Mouse (Mus musculus) heart, adult 8-10 months (tissue): ENCODE measurements around the gene Gm5767. TPM values are rescaled to one million over a fixed set of nuclear protein-coding genes. Genes with fewer than 3 reads are reported as not detected.

Experiments used
- DNase-seq: peaks from one replicate; pipeline ENCODE4 v3.0.0; 2022; ENCODE audit warnings: low spot score
- total RNA-seq, 4 experiments: library from RNA; stranded (reverse); gene quantifications; 2 replicates each; pipeline ENCODE4 v1.2.4; 2022

The Gm5767 gene
- not detected for total RNA-seq

DNA sequence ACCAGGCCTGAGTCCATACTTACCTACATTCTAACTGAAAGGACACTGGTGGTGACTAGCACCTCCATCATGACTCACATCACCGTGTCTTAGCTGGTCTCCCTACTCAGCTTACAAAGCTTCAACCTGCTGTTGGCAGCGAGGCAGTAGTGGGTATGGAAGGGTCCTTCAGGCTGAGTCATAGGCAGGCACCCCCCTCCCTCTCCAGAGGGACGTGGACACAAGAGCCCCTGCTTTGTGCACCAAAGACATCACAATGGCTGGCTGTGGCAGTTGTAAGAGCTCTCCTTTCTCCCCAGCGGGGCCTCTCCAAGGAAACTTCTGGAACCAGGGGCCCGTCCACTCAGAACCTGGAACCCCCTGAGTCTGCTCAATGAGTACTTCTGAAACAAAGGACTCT is at the start of gene Gm5767:
Gm5767 (plus strand) TSS at position 301 of the 400 bp plus-strand sequence.
- DNase-seq: no peak

DNA sequence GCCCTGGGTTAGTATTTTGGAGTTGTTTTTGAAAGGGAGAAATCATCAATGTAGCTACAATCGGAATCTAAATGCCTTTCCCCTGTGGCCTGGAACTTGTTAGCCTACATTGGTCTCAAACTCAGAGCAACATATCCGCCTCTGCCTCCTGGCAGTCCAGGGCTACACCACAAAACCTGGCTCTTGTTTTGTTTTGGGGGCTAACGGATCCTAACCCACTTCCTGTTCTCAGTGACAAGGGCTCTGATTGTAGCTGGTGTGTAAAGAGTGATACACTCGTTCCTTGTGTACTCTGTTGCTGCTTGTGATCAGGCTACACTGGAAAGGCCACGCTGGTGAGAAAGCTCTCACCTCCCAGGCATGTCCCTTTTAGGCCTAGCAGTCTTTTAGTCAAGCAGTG is 49.1 kb upstream of the Gm5767 start:
- DNase-seq: no peak

DNA sequence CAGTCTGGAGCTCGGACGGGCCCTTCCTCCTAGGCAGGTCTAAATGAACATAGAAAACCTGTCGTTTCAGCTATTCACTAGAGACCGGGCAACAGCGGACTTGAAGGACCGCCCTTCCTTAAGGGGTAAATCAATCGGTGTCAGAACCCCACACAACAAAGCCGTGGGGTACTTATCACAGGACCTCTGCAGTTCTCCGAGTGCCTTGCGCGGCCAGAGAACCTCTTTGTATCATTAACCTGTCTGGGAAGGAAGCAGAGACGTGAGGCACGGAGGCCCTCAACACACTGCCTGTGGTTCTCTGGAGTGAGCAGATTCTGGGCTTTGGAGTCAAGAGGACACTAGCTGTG is 43.7 kb upstream of the Gm5767 start:
- no peak for DNase-seq

DNA sequence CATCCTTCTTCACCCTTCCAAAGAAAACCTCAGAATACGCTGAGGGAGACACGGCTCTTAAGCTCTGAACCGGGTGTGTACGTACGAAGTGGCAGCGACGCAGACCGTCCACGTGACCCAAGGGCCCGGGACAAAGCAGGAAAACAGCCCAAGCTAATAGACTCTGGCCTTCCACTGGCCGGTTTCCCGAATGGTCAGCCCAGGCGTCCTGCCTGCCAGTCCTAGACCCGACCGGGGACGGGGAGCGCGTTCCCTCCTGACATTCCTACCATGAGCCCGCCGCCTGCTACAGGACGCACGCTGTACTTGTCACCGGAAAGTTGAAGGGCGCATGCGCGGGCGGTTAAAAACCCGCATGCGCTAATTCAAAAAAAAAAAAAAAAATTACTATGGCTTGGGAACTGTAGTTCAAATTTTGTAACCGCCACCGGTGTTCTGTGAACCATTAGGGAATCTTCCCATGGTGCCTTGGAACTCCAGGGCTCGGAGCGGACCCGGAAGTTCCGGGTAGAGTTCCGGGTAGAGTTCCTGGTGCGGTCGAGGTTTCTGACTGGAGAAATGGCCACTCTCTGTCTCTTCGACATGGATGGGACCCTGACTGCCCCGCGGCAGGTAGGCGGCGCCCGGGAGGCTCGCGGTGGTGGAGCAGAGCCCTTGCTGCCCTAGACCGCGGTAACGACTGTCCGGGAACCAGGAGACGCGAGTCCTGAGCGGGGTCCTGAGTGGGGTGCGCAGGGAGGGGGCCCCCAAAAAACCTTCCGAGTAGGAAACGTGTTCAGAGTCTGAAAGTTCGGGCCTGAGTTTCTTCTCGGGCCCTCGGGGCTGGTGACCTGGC is 43.1 kb upstream of the Gm5767 start, which contains the start of the genes Pmm2 and Tmem186:
Pmm2 (plus strand) TSS at position 458 of the 835 bp plus-strand sequence.
Tmem186 (minus strand) TSS at position 496 of the 835 bp plus-strand sequence.
- peak; percentile 91 for DNase-seq

DNA sequence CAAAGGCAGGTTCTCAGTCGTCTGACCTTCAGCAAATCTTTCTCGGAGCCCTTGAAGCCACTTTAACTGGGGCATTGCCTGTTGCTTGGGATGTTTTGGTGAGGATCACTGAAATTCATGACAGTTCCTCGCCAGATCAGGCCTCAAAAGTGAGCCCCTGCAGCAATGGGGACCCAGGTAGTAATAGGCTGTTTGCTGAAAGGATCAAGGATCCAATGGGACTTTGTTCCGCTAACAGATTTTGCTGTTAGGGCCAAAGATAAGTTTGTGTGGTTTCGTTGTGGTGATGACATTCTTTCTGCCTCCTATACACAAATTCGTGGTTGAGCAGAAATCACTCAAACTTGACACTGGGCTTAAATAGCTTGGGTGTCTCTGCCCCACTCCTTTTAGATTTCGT is 42.4 kb upstream of the Gm5767 start:
- no peak for DNase-seq

DNA sequence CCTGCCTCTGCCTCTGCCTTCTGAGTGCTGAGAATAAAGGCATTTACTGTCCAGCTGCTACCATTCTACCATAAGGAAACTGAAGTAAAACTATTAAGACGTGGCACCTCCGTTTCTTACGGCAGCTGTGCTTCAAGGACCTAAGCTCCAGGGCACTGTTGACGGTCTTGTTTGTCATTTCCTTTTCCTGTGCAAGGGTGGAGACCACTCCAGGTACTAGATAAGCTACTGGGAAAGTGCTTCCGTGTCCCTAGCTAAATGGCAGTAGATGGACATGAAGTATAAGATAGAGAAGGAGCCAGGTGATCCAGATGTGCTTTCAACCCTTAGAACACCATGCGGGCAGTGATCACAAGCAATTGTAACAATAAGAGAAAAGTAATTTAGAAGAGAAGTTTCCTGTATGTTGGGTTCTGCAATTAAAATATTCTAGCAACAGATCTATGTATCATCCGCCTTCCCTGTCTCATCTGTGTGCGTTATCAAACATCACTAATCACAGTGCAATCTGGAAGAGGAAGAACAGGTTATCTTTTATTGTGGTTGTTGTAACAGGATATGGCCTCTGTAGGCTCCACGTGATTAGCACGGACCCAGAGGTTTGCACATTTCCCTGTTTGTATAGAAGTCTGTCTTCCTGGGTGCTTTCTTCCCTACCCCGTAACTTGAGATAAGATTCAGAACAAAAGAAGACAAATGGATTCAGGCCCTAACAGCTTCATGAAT is 40.9 kb upstream of the Gm5767 start:
- DNase-seq: no peak

DNA sequence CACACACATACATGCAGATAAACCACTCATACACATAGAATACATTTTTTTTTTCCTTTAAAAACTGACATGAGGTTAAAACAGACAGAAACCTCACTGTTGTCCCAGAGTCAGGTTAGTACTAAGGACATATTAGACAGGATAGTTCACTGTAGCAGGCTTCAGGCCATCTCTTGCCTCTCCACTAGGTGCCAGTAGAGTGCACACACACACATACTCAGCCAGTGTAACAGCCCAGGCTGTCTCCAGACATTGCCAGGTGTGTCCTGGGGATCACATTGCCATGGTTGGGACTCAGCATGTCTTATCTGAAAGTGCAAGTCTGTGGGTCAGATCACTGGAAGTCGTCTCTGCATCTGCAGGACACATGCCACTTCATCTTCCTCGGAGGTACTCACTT is 36.7 kb upstream of the Gm5767 start:
- no peak for DNase-seq

DNA sequence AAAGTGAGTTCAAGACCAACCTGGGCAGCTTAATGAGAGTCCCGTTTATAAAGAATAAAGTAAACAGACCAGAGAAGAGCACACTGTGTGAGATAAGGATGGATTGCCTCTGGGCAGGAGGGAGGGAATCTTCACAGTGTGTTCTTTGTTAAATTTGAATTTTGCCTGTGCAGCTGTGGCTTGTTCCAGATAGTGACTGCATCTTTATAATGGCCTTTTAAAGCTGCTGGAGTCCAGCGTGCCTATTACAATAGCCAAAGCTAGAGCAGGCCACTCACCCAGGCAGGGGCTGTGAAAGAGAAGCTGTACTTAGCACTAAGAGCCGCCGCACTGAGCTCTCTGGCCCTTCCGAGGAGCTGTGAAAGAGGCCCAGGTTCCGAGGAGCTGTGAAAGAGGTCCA is 35.0 kb upstream of the Gm5767 start:
- no peak for DNase-seq

DNA sequence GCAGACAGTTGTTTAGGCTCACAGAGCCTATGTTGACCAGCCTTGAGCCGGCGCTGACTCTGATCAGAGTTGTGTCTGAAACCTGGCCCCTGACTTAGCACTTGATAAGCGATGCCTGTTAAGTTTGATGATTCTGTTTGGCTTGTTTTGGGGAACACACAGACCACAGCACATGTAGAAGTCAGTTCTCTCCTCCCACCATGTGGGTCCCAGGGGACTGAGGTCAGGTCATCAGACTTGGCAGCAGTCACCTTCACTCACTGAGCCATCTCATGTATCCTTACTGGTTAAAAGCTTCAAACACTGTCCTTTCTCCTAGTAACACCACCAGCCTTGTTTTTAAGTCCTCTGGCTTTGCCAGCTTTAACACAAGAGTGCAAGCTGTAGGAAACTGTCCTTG is 30.6 kb upstream of the Gm5767 start:
- DNase-seq: no peak

DNA sequence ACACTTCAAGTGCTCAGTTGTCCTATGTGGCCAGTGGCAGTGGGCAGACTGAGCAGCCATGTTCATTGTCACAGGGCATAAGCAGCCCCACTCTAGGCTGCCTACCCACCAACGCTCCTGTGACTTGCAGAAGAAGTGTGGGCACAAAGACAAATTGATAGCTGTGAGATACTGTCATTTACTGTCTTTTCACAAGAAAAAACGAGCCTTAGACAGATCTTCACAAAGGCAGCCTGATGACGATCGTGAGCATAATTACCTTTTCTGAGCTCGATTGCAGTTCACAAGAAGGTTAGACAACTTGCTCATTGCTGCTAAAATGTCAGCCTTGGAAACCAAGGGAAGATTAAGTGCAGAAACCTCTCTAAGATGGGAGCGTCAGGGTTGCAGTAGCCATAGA is 25.5 kb upstream of the Gm5767 start:
- no peak for DNase-seq

DNA sequence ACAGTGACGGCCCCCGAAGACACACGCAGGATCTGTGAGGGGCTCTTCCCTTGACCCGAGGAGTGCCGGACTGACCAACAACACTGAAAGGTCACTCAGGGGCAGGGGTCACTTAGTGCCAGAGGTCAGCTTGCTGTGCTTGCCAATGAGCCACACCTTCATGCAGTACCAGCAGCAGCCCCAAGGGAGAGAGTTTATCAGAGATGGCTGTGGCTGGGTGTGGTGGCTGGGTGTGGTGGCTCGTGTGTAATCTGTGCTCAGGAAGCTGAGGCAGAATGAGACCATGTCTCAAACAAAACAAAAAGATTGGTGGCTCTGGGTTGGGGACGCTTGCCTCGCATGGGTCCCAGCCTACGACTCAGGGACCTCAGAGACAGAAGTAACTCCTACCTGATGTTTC is 25.0 kb upstream of the Gm5767 start:
- no peak for DNase-seq

DNA sequence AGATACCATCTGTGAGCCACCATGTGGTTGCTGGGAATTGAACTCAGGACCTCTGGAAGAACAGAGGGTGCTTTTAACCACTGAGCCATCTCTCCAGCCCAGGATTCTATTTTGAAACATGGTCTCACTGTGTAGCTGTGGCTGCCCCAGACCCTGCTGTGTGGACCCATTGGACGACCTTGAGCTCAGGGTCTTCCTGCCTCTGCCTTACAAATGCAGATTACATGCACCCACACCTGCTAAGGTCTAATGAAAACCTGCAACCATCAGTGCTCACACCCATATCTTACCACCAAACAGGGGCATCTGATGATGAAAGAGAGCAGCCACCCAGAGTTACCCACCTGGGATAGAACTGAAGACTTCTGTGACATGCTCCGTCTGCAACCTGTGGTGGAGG is 24.3 kb upstream of the Gm5767 start:
- DNase-seq: no peak

DNA sequence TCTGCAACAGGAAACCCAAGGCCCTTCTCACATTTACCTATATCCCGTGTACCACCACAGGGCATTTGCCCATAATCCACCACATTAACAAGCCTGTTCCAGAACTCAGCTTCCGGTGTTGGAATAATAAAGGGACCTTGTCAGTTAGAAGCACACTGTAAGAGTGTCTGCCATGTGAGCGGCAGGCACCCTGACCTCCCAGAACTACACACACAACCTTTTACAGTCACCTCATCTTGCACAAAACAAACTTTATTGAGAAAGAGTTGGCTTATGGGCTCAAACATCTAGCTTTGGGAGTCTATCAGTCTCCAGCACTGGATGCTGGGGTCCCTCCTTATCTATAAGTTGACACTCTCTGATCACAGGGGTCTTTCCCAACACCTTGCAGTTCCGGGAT is 22.2 kb upstream of the Gm5767 start:
- no peak for DNase-seq

DNA sequence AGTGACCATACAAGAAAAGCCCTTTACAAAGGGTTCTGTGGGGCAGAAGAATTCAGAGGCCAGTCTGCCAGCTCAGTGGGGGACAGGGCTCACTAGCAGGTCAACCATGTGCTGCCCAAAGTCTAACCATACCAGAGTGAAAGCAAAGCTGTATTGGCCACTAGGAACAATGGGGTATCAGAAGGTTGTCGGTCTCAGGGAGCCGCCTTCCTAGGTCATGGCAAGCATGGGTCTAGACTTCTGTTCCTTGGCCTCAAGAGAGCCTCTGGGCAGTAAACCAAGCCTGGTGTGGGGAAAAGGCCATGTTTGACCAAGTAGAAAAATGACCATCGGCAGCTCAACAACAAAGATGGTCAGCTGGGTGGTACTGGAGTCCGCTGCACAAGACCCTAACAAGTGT is 21.8 kb upstream of the Gm5767 start:
- no peak for DNase-seq

DNA sequence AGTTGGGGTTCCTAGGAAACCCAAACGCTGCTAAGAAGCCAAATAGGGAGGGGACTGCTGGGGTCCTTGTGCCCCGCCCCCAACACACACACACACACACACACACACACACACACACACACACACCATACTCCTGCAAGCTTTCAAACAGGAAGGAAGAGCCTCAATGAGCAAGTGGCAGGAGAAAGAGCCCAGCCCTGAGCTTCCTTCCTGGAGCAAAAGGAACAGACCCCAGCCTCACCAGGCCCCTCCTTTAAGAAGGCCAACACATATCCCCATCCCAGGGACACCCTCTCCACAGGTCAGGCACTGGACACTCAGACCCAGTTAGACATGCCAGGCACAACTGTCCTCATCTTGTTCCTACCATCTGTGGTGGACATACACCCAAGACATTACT is 17.5 kb upstream of the Gm5767 start:
- no peak for DNase-seq

DNA sequence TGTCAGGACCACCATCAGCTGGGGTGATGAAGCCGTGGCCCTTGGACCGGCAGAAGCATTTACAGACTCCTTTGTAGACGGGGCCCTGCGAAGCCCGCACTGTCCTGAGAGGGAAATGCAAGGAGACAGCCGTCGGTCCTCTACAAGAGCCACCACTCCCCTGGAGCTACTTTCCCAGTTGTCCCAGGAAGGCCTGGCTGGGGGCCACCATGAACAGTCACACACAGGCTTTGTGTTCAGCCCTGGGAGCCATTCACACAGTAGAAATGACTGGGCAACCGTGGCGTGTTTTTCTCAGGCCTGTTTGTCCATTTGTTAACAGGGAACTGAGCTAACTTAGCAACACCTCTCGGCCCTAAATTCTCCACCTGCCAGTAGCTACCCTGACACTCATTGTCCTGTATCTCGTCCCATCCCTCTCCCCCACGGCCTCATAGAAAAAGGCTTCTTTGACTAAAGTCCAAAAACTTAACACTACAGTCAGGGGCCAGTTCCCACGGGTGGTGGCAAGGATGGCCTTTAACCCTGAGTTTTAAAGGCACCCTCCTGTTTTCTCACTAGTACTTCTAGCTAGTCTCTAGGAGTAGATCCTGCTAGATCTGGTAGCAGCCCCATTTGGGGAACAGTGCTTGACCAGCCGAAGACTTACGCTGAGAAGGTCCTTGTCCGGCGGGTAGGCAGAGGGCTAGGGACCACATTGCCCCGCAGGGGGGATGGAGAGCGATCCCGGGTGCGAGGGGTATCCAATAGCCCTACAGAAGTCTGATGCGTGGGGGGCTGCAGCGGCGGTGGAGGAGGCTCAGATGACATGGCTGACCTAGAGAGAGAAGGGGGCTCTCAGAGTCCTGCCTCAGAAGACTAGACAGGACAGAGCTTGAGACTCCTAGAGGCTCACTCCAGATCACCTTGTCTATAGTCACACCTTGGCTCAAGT is 16.7 kb upstream of the Gm5767 start:
- no peak for DNase-seq

DNA sequence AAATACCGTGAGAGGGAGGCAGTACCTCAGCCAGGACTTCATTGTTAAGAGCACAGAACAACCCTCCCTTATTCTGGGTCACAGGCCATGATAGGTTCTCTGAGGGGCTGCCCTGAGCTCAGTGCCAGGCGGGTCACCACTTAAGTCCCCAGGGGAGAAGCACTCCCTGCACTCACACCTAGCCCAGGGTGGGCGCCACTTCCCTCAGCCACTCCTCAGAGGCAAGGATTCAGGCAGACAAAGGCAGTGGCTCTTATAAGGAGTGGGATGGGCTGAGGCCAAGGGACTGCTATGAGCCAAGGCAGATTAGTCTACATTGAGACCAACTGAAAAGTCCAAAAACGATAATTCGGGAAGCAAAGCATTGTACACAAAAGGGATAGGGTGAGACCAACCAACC is 15.2 kb upstream of the Gm5767 start:
- no peak for DNase-seq

DNA sequence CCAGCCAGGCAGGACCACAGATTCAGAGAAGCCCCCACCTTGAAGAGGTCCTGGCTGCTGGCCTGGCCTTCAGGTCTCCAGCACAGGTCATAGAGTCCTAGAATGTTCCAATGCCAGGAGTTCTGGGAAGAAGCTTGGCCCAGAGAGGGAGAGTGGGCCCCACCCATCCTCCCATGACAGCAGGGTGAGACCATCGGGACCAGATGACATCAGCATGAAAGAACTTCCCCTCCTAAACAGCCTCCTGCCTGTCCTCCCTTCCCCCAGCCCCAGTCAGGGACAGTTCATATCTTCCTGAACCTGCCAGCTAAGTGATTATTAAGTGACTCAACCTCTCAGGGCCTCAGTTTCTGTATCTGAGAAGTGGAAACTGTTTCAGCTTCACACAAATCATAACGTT is 14.1 kb upstream of the Gm5767 start:
- DNase-seq: peak; percentile 80

DNA sequence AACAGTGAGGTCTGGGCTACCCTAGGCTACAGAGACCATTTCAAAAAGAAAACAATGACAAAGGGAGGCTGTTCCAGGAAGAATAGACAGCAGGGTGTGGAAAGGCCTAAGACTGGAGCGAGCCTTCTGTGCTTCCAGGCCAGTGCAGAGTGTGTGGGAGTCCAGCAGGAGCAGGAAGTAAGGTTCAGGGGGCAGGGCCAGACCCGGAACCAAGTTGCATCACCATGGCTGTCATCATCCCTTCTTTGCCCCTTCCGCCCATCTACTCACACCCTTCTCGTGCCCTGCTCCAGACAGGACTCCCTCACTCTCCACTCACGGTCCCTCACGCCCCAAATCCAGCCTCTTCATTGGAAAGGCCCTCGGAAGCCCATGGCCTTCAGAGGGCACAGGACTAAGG is 13.3 kb upstream of the Gm5767 start:
- DNase-seq: no peak

DNA sequence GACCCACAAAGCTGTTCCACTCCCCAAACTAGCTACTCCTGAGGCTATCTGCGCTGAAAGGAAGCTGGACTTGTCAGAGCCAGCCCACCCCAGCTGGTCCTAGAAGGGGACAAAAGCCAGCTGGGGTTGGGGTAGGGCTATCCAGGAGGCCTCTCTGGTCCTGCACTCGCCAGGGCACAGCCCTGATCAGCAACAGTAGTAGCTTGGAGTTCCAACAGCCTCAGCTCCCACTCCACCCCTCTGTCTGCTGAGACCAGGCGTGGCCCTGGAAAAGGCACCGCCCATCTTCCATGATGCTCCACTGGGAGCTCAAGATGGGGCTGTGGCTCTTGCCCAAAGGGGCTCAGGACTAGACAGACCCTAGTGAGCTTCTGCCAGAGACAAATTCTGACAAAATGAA is 12.8 kb upstream of the Gm5767 start:
- no peak for DNase-seq

DNA sequence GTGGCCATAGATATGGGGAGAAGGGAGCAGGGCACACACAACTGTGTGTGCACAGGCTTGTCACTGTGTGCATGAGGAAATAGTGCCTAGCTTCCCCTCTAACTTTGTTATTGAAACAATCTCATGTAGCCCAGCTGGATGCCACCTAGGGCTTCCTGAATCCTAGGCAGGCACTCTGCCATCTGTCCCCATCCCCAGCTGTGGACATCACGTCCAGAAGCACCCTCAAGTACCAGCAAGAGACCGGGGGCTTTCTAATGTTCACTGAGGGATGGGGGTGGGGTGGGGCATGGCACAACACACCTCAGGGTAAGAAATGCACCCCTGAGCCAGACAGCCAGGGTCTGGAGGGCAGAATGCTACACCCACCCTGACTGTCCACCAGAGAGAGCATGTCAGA is 12.2 kb upstream of the Gm5767 start:
- no peak for DNase-seq

DNA sequence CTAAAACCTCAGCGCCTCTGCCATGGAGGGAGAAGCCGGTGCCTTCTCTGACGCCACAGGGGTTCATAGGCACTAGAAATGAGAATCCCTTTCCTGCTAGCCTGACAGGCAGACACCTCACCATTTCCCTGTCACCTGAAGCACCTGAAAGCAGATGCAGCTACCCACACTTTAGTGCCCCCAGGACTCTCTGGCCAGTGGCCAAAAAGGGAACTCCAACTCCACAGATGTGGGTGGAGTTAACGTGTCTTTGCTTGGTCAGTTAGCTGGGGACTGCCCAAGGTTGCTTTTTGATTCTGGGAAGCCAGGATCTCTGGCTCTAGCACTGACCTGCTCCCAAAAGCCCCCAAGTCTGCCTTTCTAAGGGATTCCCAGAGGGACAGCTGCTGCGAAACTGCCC is 11.1 kb upstream of the Gm5767 start:
- DNase-seq: no peak
